Mouse (Mus musculus) forebrain, embryonic 16.5 days (tissue): Measurements from ENCODE around the gene Gm28308. TPM values are rescaled to one million over a fixed set of nuclear protein-coding genes. Genes with fewer than 3 reads are reported as not detected.

Source experiments
- ATAC-seq: fragments of 200-750 bp; cut with Nextera tagmentation; 2 replicates; pipeline ENCODE4 v1.8.0; 2017; ENCODE audit warnings: mild to moderate bottlenecking, moderate library complexity
- H3K27ac ChIP-seq: fragments of 300-500 bp; sonication (generic); 2 replicates; pipeline ENCODE4 v1.5.1; 2014; ENCODE audit warnings: low read length, control low read depth
- H3K27me3 ChIP-seq: fragments of 300-500 bp; sonication (generic); replicated peaks from 2 replicates; pipeline ENCODE4 v1.6.1; 2014; ENCODE audit warnings: low read length; ENCODE audit not compliant: control insufficient read depth, insufficient read depth
- H3K36me3 ChIP-seq: fragments of 300-500 bp; sonication (generic); 2 replicates; pipeline ENCODE4 v1.6.1; 2014; ENCODE audit not compliant: control insufficient read depth, insufficient read depth
- H3K4me1 ChIP-seq: fragments of 300-500 bp; sonication (generic); replicated peaks from 2 replicates; pipeline ENCODE4 v1.6.1; 2014; ENCODE audit warnings: low read length; ENCODE audit not compliant: control insufficient read depth, insufficient read depth
- H3K4me2 ChIP-seq: fragments of 300-500 bp; sonication (generic); 2 replicates; pipeline ENCODE4 v1.6.1; 2014; ENCODE audit warnings: mild to moderate bottlenecking, low read length, control low read depth
- H3K4me3 ChIP-seq: fragments of 300-500 bp; sonication (generic); replicated peaks from 2 replicates; pipeline ENCODE4 v1.5.1; 2014; ENCODE audit warnings: mild to moderate bottlenecking, low read length, control low read depth
- H3K9ac ChIP-seq: fragments of 300-500 bp; sonication (generic); replicated peaks from 2 replicates; pipeline ENCODE4 v1.6.1; 2014; ENCODE audit warnings: low read depth, low read length, control low read depth
- H3K9me3 ChIP-seq: fragments of 300-500 bp; sonication (generic); 2 replicates; pipeline ENCODE4 v1.6.1; 2016; ENCODE audit warnings: low read length; ENCODE audit not compliant: control insufficient read depth
- whole genome bisulfite sequencing: fragments of 180-500 bp; shearing (Covaris S2); extraction: QIAGEN DNeasy Blood & Tissue Kit; methylation state at CpG from one replicate; pipeline ENCODE4 v1.1.7; 2014; 5-methylcytosine and 5-hydroxymethylcytosine counted together
- polyA plus RNA-seq: library from polyadenylated mRNA; unstranded; fragments of >200 nt; fragmentation: Nextera tagmentation; extraction: Ambion mirVana; gene quantifications from 2 replicates; pipeline ENCODE4 v1.2.1, GENCODE M21; 2015

Gene Gm28308
- polyA plus RNA-seq, 1 experiment from 2014 or later = not detected

- 9% methylated on average over 3 of the region's 3 CpGs for WGBS
- no peak for ATAC-seq
- Histone ChIP-seq H3K36me3 (no peaks in the 10 kb centered on the region), H3K9me3 (no peaks in the 10 kb centered on the region), H3K4me2 (no peak overlapping the region), H3K4me1 (no peaks in the 10 kb centered on the region), H3K4me3 (no peak overlapping the region), H3K9ac (no peak overlapping the region), H3K27ac (no peak overlapping the region), H3K27me3 (peaks cover 88% of the 10 kb centered on the region)
Measured at GRCm38 (mm10) chr6:52246916-52247315, 33.8 kb upstream of the Gm28308 start.

- no peak overlapping the region for H3K4me2 ChIP-seq
- H3K27me3 ChIP-seq = peaks cover 88% of the 10 kb centered on the region
- no peaks in the 10 kb centered on the region for H3K9me3 ChIP-seq
- no peak overlapping the region for H3K27ac ChIP-seq
- no peaks in the 10 kb centered on the region for H3K4me1 ChIP-seq
- no peak overlapping the region for H3K4me3 ChIP-seq
- ATAC-seq = no peak
- no peak overlapping the region for H3K9ac ChIP-seq
- under 1% methylated on average over 26 of the region's 26 CpGs for WGBS
- no peaks in the 10 kb centered on the region for H3K36me3 ChIP-seq
Measured at GRCm38 (mm10) chr6:52246403-52246803, 33.3 kb upstream of the Gm28308 start.

GRCm38 (mm10) chr6:52245757-52246142, 32.6 kb upstream of the Gm28308 start, which contains the start of gene Hoxa11:
Gene Hoxa11 (minus strand): TSS chr6:52245810.
- no peak for ATAC-seq
- Histone ChIP-seq H3K27ac (no peak within 1 kb of the TSS), H3K4me3 (no peak within 1 kb of the TSS), H3K27me3 (peaks cover 88% of the 10 kb centered on the region), H3K4me1 (no peaks in the 10 kb centered on the region), H3K4me2 (no peak within 1 kb of the TSS), H3K9ac (no peak within 1 kb of the TSS), H3K36me3 (no peaks in the 10 kb centered on the region), H3K9me3 (no peaks in the 10 kb centered on the region)
- 1% methylated on average over 20 of the region's 20 CpGs for WGBS

- no peak overlapping the region for H3K27ac ChIP-seq
- H3K4me3 ChIP-seq = no peak overlapping the region
- H3K9ac ChIP-seq = no peak overlapping the region
- 1% methylated on average over 71 of the region's 71 CpGs for WGBS
- no peaks in the 10 kb centered on the region for H3K36me3 ChIP-seq
- H3K4me1 ChIP-seq = no peaks in the 10 kb centered on the region
- H3K4me2 ChIP-seq = no peak overlapping the region
- no peak for ATAC-seq
- H3K27me3 ChIP-seq = peaks cover 89% of the 10 kb centered on the region
- no peaks in the 10 kb centered on the region for H3K9me3 ChIP-seq
Measured at GRCm38 (mm10) chr6:52245040-52245756, 32.1 kb upstream of the Gm28308 start.

- H3K27me3 ChIP-seq = peaks cover 89% of the 10 kb centered on the region
- no peak overlapping the region for H3K27ac ChIP-seq
- no peaks in the 10 kb centered on the region for H3K4me1 ChIP-seq
- H3K36me3 ChIP-seq = no peaks in the 10 kb centered on the region
- no peak for ATAC-seq
- H3K4me3 ChIP-seq = no peak overlapping the region
- no peak overlapping the region for H3K4me2 ChIP-seq
- under 1% methylated on average over 23 of the region's 23 CpGs for WGBS
- H3K9me3 ChIP-seq = no peaks in the 10 kb centered on the region
- no peak overlapping the region for H3K9ac ChIP-seq
Measured at GRCm38 (mm10) chr6:52244471-52245039, 31.4 kb upstream of the Gm28308 start.

- Histone ChIP-seq H3K9me3 (no peaks in the 10 kb centered on the region), H3K9ac (no peak overlapping the region), H3K4me3 (no peak overlapping the region), H3K36me3 (no peaks in the 10 kb centered on the region), H3K4me1 (no peaks in the 10 kb centered on the region), H3K27me3 (peaks cover 89% of the 10 kb centered on the region), H3K27ac (no peak overlapping the region), H3K4me2 (no peak overlapping the region)
- WGBS = under 1% methylated on average over 12 of the region's 12 CpGs
- no peak for ATAC-seq
Measured at GRCm38 (mm10) chr6:52243681-52244121, 30.6 kb upstream of the Gm28308 start.

- no peak overlapping the region for H3K4me2 ChIP-seq
- H3K9ac ChIP-seq = no peak overlapping the region
- peaks cover 85% of the 10 kb centered on the region for H3K27me3 ChIP-seq
- H3K4me3 ChIP-seq = no peak overlapping the region
- no peaks in the 10 kb centered on the region for H3K36me3 ChIP-seq
- H3K27ac ChIP-seq = no peak overlapping the region
- WGBS = 8% methylated on average over 4 of the region's 4 CpGs
- no peaks in the 10 kb centered on the region for H3K4me1 ChIP-seq
- H3K9me3 ChIP-seq = no peaks in the 10 kb centered on the region
- ATAC-seq = no peak
Measured at GRCm38 (mm10) chr6:52242801-52243332, 29.7 kb upstream of the Gm28308 start.

- no peak for ATAC-seq
- Histone ChIP-seq H3K36me3 (no peaks in the 10 kb centered on the region), H3K9me3 (no peaks in the 10 kb centered on the region), H3K4me1 (no peaks in the 10 kb centered on the region), H3K27ac (no peak overlapping the region), H3K4me2 (no peak overlapping the region), H3K27me3 (peaks cover 89% of the 10 kb centered on the region), H3K4me3 (no peak overlapping the region), H3K9ac (no peak overlapping the region)
- 6% methylated on average over 9 of the region's 9 CpGs for WGBS
Measured at GRCm38 (mm10) chr6:52241001-52241621, 28.0 kb upstream of the Gm28308 start.

- H3K27ac ChIP-seq = no peak within 1 kb of the TSS
- no peak within 1 kb of the TSS for H3K4me2 ChIP-seq
- ATAC-seq = no peak
- no peaks in the 10 kb centered on the region for H3K4me1 ChIP-seq
- H3K36me3 ChIP-seq = no peaks in the 10 kb centered on the region
- WGBS = 2% methylated on average over 35 of the region's 35 CpGs
- peaks cover 89% of the 10 kb centered on the region for H3K27me3 ChIP-seq
- H3K9me3 ChIP-seq = no peaks in the 10 kb centered on the region
- H3K4me3 ChIP-seq = no peak within 1 kb of the TSS
- no peak within 1 kb of the TSS for H3K9ac ChIP-seq
Measured at GRCm38 (mm10) chr6:52240389-52241000, 27.4 kb upstream of the Gm28308 start, which contains the start of gene Hoxa10. Gene Hoxa10 (minus strand): TSS chr6:52240854.
